Mouse (Mus musculus): Measurements from ENCODE around the gene Gmcl1.

The Gmcl1 gene

GRCm38 (mm10) chr6:86658501-86658900 lies 74.7 kb downstream of the Gmcl1 start:
- DNase-seq = no peak

- no peak for DNase-seq
These were observed 78.8 kb downstream of the Gmcl1 start for GRCm38 (mm10) chr6:86654270-86654916.

GRCm38 (mm10) chr6:86653026-86653425 lies 80.2 kb downstream of the Gmcl1 start:
- DNase-seq = peak; percentile 53

GRCm38 (mm10) chr6:86646143-86646542 lies 87.0 kb downstream of the Gmcl1 start:
- DNase-seq = no peak

GRCm38 (mm10) chr6:86645551-86645950 lies 87.6 kb downstream of the Gmcl1 start:
- no peak for DNase-seq

GRCm38 (mm10) chr6:86644775-86645400 lies 88.3 kb downstream of the Gmcl1 start:
- DNase-seq = no peak
